Mouse (Mus musculus) stomach, embryonic 15.5 days (tissue): ENCODE measurements at regions not wholly inside any gene's neighbourhood (a gene's known extent, or its start where the extent isn't known, plus 50 kb on each side); places are given as distances from the start of the nearest gene placed in this dataset.

Source experiments
- ATAC-seq: fragments of 200-750 bp; cut with Nextera tagmentation; 2 replicates; pipeline ENCODE4 v1.8.0; 2017; ENCODE audit warnings: low read depth, moderate number of reproducible peaks, moderate TSS enrichment; ENCODE audit not compliant: insufficient read depth, low FRiP score
- H3K27ac ChIP-seq: fragments of 300-500 bp; sonication (generic); 2 replicates; pipeline ENCODE4 v1.5.1; 2015; ENCODE audit warnings: mild to moderate bottlenecking, inconsistent platforms
- H3K27me3 ChIP-seq: fragments of 300-500 bp; sonication (generic); replicated peaks from 2 replicates; pipeline ENCODE4 v1.6.1; 2015; ENCODE audit warnings: inconsistent platforms
- H3K36me3 ChIP-seq: fragments of 300-500 bp; sonication (generic); 2 replicates; pipeline ENCODE4 v1.6.1; 2015; ENCODE audit warnings: inconsistent platforms
- H3K4me1 ChIP-seq: fragments of 300-500 bp; sonication (generic); 2 replicates; pipeline ENCODE4 v1.6.1; 2015; ENCODE audit warnings: inconsistent platforms
- H3K4me2 ChIP-seq: fragments of 300-500 bp; sonication (generic); 2 replicates; pipeline ENCODE4 v1.6.1; 2015; ENCODE audit warnings: mild to moderate bottlenecking, inconsistent platforms
- H3K4me3 ChIP-seq: fragments of 300-500 bp; sonication (generic); replicated peaks from 2 replicates; pipeline ENCODE4 v1.5.1; 2015; ENCODE audit warnings: inconsistent platforms
- H3K9ac ChIP-seq: fragments of 300-500 bp; sonication (generic); 2 replicates; pipeline ENCODE4 v1.6.1; 2015; ENCODE audit warnings: inconsistent platforms
- H3K9me3 ChIP-seq: fragments of 300-500 bp; sonication (generic); 2 replicates; pipeline ENCODE4 v1.6.1; 2016; ENCODE audit warnings: inconsistent platforms
- WGBS: fragments of 180-500 bp; shearing (Covaris S2); methylation state at CpG from one replicate; pipeline ENCODE4 v1.1.7; 2015; 5-methylcytosine and 5-hydroxymethylcytosine counted together

GRCm38 (mm10) chr9:115361191-115361590 is 51.0 kb upstream of the Stt3b start:
- no peak overlapping the region for H3K27ac ChIP-seq

GRCm38 (mm10) chr9:115361881-115362280 is 51.7 kb upstream of the Stt3b start:
- no peak overlapping the region for H3K4me2 ChIP-seq

More at GRCm38 (mm10) chr9:115361191-115361590, 51.0 kb upstream of the Stt3b start:
- Histone ChIP-seq H3K36me3 (no peaks in the 10 kb centered on the region), H3K4me2 (no peak overlapping the region), H3K9me3 (no peaks in the 10 kb centered on the region), H3K9ac (no peak overlapping the region), H3K4me3 (no peak overlapping the region), H3K27me3 (no peaks in the 10 kb centered on the region), H3K4me1 (peaks cover 7% of the 10 kb centered on the region; the same call in 1 of the 2 replicates)
- no peak for ATAC-seq
- 55% methylated on average over 5 of the region's 5 CpGs for WGBS

GRCm38 (mm10) chr9:115362486-115362885 is 52.3 kb upstream of the Stt3b start:
- Histone ChIP-seq H3K27ac (no peak overlapping the region), H3K4me1 (no peaks in the 10 kb centered on the region), H3K9ac (no peak overlapping the region), H3K27me3 (no peaks in the 10 kb centered on the region), H3K9me3 (no peaks in the 10 kb centered on the region), H3K4me3 (no peak overlapping the region), H3K36me3 (no peaks in the 10 kb centered on the region), H3K4me2 (no peak overlapping the region)
- no peak for ATAC-seq
- WGBS = 82% methylated on average over 4 of the region's 4 CpGs

More at GRCm38 (mm10) chr9:115361881-115362280, 51.7 kb upstream of the Stt3b start:
- H3K27ac ChIP-seq = no peak overlapping the region
- no peak overlapping the region for H3K9ac ChIP-seq
- 92% methylated on average over 11 of the region's 11 CpGs for WGBS
- no peaks in the 10 kb centered on the region for H3K9me3 ChIP-seq
- 0 out of 2 replicates have a peak, but pooled peaks cover 4% of the 10 kb centered on the region for H3K4me1 ChIP-seq
- H3K4me3 ChIP-seq = no peak overlapping the region
- no peaks in the 10 kb centered on the region for H3K27me3 ChIP-seq
- ATAC-seq = no peak
- no peaks in the 10 kb centered on the region for H3K36me3 ChIP-seq

GRCm38 (mm10) chr9:115364919-115365861 is 55.0 kb upstream of the Stt3b start:
- Histone ChIP-seq H3K4me3 (no peak overlapping the region), H3K4me2 (no peak overlapping the region), H3K27me3 (no peaks in the 10 kb centered on the region), H3K4me1 (no peaks in the 10 kb centered on the region), H3K9me3 (no peaks in the 10 kb centered on the region), H3K9ac (no peak overlapping the region), H3K27ac (no peak overlapping the region), H3K36me3 (no peaks in the 10 kb centered on the region)
- no peak for ATAC-seq
- WGBS = 71% methylated on average over 16 of the region's 16 CpGs

GRCm38 (mm10) chr9:115367808-115368207 is 57.6 kb upstream of the Stt3b start:
- Histone ChIP-seq H3K9ac (no peak overlapping the region), H3K4me1 (no peaks in the 10 kb centered on the region), H3K36me3 (no peaks in the 10 kb centered on the region), H3K4me3 (no peak overlapping the region), H3K27me3 (no peaks in the 10 kb centered on the region), H3K4me2 (no peak overlapping the region), H3K9me3 (no peaks in the 10 kb centered on the region), H3K27ac (no peak overlapping the region)
- 61% methylated on average over 3 of the region's 3 CpGs for WGBS
- no peak for ATAC-seq

- Histone ChIP-seq H3K27ac (no peak overlapping the region), H3K27me3 (no peaks in the 10 kb centered on the region), H3K4me3 (no peak overlapping the region), H3K4me1 (no peaks in the 10 kb centered on the region), H3K4me2 (no peak overlapping the region), H3K9ac (no peak overlapping the region), H3K9me3 (no peaks in the 10 kb centered on the region), H3K36me3 (no peaks in the 10 kb centered on the region)
- no peak for ATAC-seq
- 80% methylated on average over 15 of the region's 15 CpGs for WGBS
These were observed 70.1 kb upstream of the Stt3b start for GRCm38 (mm10) chr9:115380276-115380675.

- no peaks in the 10 kb centered on the region for H3K9me3 ChIP-seq
- no peak overlapping the region for H3K4me2 ChIP-seq
- WGBS = 72% methylated on average over 12 of the region's 12 CpGs
- H3K27me3 ChIP-seq = no peaks in the 10 kb centered on the region
- H3K4me1 ChIP-seq = no peaks in the 10 kb centered on the region
- H3K4me3 ChIP-seq = no peak overlapping the region
- H3K27ac ChIP-seq = no peak overlapping the region
- no peak overlapping the region for H3K9ac ChIP-seq
- ATAC-seq = no peak
- H3K36me3 ChIP-seq = no peaks in the 10 kb centered on the region
These were observed 72.7 kb upstream of the Stt3b start for GRCm38 (mm10) chr9:115382824-115383475.

GRCm38 (mm10) chr9:115383935-115384334 is 73.7 kb upstream of the Stt3b start:
- Histone ChIP-seq H3K36me3 (no peaks in the 10 kb centered on the region), H3K9me3 (no peaks in the 10 kb centered on the region), H3K4me1 (no peaks in the 10 kb centered on the region), H3K27me3 (no peaks in the 10 kb centered on the region), H3K27ac (no peak overlapping the region), H3K4me2 (no peak overlapping the region), H3K9ac (no peak overlapping the region), H3K4me3 (no peak overlapping the region)
- WGBS = 47% methylated on average over 4 of the region's 4 CpGs
- no peak; the same call in 1 of the 2 replicates for ATAC-seq

GRCm38 (mm10) chr9:115384345-115384744 is 74.1 kb upstream of the Stt3b start:
- Histone ChIP-seq H3K4me3 (no peak overlapping the region), H3K4me2 (no peak overlapping the region), H3K27me3 (no peaks in the 10 kb centered on the region), H3K9ac (no peak overlapping the region), H3K36me3 (no peaks in the 10 kb centered on the region), H3K9me3 (no peaks in the 10 kb centered on the region), H3K4me1 (no peaks in the 10 kb centered on the region), H3K27ac (no peak overlapping the region; the same call in 1 of the 2 replicates)
- 89% methylated on average over 1 of the region's 1 CpGs for WGBS
- ATAC-seq = no peak

GRCm38 (mm10) chr9:115387471-115388360 is 77.5 kb upstream of the Stt3b start:
- no peaks in the 10 kb centered on the region for H3K9me3 ChIP-seq
- H3K4me3 ChIP-seq = no peak overlapping the region
- no peaks in the 10 kb centered on the region for H3K27me3 ChIP-seq
- no peak overlapping the region for H3K4me2 ChIP-seq
- peaks cover 12% of the 10 kb centered on the region; the same call in 1 of the 2 replicates for H3K4me1 ChIP-seq
- 79% methylated on average over 26 of the region's 26 CpGs for WGBS
- no peak for ATAC-seq
- no peak overlapping the region for H3K27ac ChIP-seq
- no peak overlapping the region for H3K9ac ChIP-seq
- no peaks in the 10 kb centered on the region for H3K36me3 ChIP-seq

GRCm38 (mm10) chr9:115388361-115388759 is 78.1 kb upstream of the Stt3b start:
- Histone ChIP-seq H3K27me3 (no peaks in the 10 kb centered on the region), H3K4me2 (no peak overlapping the region), H3K9me3 (no peaks in the 10 kb centered on the region), H3K9ac (no peak overlapping the region), H3K4me3 (no peak overlapping the region), H3K4me1 (peaks cover 12% of the 10 kb centered on the region; the same call in 1 of the 2 replicates), H3K36me3 (no peaks in the 10 kb centered on the region), H3K27ac (no peak overlapping the region)
- 83% methylated on average over 11 of the region's 11 CpGs for WGBS
- ATAC-seq = no peak
